Mouse (Mus musculus) retina, embryonic 14.5 days (tissue): ENCODE measurements at regions not wholly inside any gene's neighbourhood (a gene's known extent, or its start where the extent isn't known, plus 50 kb on each side); places are given as distances from the start of the nearest gene placed in this dataset.

Experiments
- DNase-seq: peaks from one replicate; pipeline ENCODE4 v3.0.0-alpha.2; 2015; ENCODE audit warnings: low spot score

DNA sequence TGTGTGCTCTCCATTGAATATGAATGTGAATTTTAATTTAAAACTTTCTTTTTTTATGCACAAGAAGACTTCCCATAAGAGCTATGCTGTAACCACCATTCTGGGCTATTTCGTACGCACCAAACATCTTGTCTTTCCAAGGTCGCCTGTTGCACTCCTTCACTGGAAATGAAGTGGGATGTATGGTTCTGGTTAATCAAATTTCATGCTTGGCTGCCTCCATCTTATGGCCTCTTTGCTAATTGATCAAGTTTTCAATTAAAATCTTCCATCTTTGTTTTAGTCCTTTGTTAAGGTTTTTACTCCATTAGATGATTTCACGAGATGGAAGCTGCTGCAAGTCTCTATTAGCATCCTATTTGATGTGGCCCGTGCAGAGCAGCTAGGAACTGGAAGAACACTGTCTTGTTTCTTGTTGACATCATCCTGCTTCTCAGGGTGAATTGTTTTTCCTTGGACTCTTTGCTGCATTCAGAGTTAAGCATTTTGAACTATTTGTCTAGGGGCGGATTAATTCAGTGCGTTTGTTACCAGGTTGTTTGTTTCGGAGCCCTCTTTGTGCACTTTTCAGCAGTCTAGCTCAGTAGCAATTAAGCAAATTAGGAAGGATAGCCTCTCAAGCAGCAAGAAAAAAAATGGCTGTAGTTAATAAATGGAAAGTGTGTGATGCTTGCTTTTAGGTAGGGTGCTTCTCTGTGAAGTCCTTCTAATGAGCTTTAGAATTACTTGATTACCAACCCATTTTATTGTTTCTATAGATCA is 147.4 kb upstream of the Alcam start:
- DNase-seq: peak; percentile 85

DNA sequence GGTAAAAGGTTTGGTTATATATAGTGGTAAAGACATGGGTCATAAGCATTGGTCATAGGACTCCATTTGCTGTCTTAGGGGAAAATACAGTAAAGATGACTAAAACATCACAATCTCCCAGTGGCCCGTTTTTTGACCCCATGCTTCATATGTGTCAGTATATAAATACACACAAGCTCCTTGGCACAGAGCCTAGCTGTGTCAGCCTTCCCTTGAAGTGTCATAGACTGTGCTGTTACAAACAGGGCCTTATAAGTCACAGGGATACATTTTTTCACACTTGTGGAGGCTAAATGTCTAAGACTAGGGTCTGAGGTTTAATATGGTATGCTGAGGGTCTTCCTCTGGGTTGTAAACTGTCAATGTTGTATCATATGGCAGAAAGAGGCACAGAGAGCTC is 144.4 kb upstream of the Alcam start:
- DNase-seq: no peak

DNA sequence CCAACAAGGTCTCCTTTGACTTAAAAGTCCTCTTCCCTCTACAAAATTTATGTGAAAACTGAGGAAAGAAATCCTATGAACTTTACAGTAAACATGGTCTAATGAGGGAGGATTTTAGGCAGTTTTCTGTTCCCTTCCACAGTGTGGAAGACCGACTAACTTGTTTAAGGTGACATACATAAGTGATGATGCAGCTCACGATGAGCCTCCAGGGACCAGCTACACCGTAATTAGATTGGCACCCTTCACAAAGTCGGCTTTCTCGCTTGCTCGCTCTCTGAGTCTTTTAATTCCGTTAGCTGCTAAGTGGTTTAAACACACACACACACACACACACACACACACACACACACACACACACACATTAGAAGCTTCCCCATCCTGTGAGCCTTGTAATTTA is 143.3 kb upstream of the Alcam start:
- no peak for DNase-seq

DNA sequence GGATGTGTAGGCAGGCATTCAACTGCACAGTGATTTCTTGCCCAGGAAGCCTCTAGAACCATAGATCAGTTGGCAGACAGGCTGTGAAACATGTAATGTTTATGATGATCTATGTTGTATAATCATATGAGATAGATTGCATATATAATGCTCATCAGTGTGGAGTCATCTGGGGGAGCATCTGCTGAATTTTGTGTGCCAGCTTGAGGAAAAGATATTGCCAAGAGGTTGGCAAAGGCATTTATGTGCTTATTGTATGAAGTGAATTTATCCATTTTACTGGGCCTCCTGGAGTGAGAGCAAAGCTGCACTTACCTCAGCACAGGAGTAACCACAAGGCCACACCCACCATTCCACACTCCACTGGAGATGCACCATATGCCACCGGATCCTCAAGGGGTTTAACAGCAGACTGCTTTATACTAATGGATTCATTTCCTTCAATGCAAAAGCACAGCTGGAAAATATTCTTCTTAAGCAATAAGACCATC is 134.5 kb upstream of the Alcam start:
- DNase-seq: peak; percentile 44

DNA sequence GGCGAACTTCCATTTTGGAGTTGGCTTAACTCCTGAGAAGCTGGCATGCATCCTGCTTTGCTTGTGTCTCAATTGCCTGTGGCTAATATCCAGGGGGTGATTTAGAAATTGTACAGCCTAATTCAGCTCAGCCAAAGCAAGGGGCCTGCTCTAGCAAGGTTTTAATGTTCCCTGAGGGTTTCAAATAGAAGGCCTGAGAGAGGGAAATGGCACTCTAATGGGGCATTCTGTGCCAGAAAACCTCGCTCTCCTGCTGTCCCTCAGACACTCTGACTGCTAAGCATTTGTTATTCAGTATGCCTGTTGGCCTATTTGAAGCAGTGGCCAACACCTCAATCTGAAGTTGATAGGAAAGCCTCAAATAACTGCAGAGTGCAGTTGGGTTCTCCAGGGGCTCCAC is 115.2 kb upstream of the Alcam start:
- DNase-seq: no peak

DNA sequence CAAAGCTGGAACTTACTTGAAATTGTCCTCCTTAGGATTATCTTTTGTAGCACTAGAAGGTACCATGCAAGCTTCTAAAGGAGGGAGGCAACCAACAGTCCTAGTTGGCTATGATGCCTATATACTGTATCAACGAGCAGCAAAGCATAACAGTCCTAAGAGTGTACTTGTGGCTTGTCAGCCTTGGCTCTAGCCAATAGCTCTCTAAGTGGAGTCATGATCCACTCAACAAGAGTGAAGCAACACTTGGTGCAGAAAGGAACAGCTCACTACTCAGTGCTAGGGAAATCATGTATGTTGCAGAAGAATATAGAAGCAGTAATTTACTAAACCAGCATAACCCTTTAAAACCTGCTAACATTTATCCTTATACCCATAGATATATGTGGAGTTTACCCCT is 82.4 kb upstream of the Alcam start:
- DNase-seq: no peak

DNA sequence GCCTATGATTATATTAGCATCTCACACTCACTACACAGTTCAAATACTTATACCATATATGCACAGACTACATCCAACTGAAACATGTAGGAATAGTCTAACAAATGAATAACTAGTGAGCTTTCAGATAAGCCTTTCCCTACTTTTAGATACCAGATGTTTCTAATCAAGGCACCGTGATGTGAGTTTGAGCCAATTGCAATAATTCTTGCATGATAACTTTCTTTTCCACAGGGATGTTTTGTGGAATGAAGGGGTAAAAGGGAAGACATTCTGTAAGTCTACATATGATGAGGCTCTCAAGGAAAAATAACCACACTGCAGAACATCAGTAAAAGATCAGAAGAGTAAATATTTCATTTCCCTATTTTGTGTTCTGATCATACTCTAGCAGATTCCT is 80.7 kb upstream of the Alcam start:
- DNase-seq: no peak

DNA sequence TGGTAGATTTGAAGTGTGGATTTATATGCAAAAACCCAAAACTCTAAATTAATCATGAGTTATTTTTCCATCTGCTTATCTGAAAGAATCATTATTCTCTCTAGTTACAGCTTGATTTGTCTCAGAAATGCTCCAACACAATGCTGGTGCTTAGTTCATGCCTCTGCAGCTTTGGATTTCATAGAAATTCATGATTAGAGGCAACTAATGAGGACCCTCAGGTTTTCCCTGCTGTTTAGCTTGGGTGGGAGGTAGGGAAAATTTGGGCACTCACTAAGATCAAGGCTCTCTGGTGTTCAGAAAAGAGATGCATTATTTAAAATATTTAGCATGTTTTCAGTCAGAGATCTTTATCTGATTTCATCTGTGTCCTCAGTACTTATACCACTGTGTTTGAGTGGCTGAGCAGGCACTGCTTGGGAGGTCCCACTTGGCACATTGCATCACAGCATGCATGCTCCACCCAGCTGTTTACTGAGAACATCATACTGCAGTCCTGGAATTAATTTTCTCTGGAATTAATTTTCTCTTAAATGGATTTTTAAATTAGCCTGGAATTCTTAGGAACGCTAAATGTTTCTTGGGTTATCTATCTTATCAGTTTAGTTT is 78.7 kb upstream of the Alcam start:
- no peak for DNase-seq

DNA sequence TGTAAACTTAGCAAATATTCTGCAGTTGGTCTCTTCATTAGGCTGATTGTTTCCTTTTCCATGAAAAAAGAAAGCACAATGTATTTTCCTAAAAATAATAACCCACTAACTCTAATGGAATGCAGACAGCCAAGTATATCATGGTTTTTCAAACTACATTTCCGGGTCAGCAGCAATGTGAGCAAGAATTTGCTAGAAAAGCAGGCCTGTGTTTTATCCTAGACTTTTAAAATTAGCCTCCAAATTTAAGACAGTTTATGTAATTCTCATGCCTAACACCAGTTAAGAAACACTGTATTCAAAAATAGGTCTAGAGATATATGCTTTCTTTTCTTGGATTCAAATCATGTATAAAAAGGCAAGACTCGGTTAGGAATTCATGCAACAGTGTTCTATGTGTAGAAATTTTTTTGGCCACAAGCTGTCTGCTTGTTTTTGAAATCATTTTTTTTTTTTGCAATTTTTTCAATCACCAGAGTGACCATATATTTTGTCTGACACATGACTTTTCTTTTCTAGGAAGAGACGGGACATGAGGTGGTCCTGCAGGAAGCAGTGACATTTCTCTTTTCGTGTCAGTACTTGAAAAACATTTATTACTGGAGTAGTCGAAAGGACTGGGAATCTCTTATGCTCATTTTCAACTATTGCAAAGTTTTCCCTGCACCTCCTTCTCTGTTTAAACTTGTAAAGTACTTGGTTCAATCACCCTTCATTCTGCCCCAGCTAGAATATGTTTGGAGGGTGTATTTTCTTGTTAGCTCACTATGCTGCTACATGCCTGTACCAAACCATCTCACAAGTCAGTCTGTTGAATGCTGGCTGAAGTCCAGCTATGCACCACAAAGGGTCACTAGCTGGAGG is 59.9 kb upstream of the Alcam start:
- no peak for DNase-seq

DNA sequence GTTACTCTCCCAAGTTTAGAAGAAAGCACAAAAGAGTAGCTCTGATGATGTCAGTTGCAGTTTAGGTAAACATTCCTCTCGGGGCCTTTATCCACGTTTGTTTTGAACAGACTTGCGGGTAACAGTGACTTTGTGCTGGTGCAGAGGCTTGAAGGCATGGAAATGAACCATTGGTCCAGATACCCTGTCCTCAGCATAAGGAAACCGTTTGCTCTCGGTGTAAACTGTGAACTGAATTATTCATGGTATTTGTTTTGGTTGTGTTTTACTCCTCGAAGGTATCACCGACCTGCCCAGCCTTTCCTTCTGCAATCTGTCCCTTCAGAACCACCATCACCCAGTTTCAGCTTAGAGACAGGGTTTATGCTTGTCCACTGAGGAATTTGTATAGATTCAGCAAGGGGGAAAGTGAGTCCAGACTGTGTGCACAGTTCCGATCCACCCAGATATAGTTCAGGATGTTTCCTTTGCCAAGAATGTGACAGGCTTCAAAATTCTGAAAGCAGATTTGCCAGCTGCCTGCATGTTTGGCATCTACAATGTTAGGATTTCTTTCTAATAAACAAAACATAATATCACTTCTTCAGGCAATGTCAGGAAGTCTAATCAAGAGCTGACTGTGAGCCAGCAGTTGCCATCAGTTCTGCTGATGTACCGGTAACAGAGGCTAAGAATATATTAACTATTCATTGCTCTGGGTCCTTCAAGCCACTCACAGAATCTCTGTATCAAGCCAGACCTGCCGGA is 54.9 kb upstream of the Alcam start:
- DNase-seq: no peak
